Mouse (Mus musculus): ENCODE results near the gene Sorbs2.

Sorbs2 gene

GRCm38 (mm10) chr8:45621576-45622178 lies 114.1 kb downstream of the Sorbs2 start:
- DNase-seq (ENCODE audit: low spot score in 2 of 2) = no peak

GRCm38 (mm10) chr8:45626406-45626805 lies 118.8 kb downstream of the Sorbs2 start:
- no peak for DNase-seq (ENCODE audit: low spot score in 2 of 2)

DNA sequence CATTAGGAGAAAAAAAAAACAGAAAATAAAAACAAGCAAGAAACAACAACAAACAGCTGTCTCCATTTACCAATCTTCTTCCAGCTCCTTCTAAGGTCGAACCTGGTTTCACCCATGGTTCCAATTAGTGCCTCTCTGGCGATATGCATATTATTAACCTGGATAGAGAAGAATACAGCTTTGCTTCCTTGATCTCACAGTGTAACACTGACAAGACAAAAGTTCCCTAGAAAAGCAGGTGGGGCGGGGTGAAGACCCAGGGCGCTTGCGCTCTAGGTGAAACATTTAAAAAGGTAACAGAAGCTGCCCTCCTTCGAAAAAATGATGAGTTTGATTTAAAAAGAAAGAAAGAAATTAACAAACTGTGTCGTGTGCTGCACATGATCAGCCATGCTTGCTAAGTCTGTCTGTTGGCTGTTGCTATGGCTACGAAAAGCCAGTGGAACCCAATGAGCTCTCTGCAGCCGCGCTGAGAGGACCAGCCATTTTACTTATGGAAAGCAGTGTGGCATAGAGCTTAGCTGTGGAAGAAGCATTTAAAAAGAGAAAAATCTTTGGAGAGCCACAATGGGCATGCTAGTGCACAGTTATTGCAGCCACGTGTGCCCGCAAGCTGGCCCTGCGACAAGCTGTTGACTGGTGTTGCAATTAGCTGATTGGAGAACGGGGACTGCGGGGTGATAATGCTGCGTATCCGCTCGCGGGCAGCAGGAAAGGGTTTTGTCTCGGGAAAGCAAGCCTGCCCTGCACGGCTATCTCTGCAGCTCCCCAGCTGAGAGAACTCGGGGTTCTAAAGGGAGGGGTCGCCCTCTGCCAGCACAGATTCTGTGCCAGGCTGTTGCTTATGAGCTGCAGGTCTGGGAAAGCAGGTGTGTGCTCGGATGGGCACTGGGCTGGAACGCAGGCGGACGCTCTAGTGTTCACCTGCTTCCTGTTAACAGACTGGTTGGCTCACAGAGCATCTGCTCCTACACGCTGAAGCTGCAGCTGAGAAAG lies 120.0 kb downstream of the Sorbs2 start:
- peak; percentile 73 to 76 for DNase-seq (ENCODE audit: low spot score in 2 of 2)

DNA sequence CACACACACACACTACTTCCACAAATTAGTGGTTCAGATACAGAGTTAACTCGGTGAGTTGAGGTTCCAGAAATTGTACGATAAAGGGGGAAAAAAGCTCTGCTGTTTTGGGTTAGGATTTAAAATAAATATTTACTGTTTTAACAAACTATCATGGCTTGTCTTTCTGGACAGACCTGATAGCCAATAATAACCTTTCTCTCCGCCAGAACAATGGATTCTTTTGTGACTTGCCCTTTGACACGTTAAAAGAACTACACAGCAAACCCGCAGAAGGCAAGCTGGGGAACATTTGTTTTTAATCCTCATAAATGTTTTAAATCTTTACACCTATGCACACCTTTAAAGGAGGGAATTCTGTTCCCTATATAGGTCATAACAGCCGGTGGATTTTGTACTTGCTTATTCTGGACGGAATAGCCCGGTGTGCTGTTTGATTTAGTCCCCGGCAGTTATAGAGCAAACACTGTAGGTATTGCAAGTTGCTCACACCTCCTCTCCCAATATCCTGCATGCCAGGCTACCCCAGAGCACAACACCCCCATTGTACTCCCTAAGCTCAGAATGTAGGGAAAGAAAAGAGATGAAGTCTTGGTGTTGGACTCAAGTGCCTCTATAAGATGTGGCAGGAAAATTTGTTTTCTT lies 121.0 kb downstream of the Sorbs2 start:
- DNase-seq (ENCODE audit: low spot score in 2 of 2) = no peak

DNA sequence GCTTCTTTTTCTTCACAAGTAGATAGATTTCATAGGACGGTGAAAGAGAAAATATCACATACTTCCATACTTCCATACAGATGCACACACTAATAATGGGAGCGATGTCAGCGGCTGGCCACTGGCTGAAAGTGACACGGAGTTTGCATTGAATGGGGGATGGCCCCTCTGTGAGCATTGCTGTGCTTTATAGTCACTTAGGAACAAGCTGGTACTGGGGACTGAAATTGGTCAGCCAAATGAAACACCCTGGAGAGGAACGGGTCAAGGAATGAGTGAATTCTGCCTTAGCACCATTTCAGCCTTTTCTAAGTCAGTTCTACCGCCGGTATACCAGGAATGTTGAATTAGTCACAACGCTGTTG lies 121.5 kb downstream of the Sorbs2 start:
- no peak for DNase-seq (ENCODE audit: low spot score in 2 of 2)

- DNase-seq (ENCODE audit: low spot score in 2 of 2) = no peak
Measured at GRCm38 (mm10) chr8:45631023-45631422, 123.4 kb downstream of the Sorbs2 start.

DNA sequence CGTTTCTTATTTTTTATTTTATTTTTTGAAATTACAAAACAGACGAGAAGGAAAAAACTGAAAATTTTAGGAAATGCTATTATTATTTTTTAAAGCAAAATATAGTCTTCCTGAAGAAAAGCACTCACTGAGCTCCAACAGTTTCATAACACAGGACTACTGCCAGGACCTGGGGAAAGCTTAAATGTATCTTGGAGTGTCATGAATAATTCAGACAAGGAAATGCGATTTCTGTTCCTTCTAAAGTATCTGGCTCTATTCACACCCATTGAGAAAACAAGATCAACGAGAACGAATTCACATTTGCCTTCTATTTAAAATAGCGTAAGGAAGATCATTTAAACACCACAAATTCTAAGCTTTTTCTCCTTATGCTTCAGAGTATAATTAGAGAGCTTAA lies 127.6 kb downstream of the Sorbs2 start:
- no peak for DNase-seq (ENCODE audit: low spot score in 2 of 2)

DNA sequence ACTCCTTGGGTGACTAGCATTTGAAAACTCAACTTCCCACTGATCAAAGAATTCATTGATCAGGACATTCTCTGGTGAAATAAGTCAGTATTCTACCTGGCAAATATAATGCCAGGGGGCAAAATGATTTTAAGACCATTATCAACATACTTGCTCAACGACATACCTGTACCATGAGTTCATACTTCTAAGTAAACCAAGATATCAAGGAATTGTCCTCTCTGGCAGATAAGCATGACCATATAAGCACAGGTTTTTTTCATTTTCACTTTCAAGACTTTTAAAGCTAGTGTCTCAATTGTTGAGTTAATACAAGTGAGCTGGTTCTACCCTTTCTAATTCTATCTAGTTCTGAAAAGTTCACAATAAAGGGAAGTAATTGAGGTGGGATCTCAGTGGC lies 130.2 kb downstream of the Sorbs2 start:
- DNase-seq (ENCODE audit: low spot score in 2 of 2) = no peak

- DNase-seq (ENCODE audit: low spot score in 2 of 2) = no peak
Measured at GRCm38 (mm10) chr8:45639444-45639843, 131.9 kb downstream of the Sorbs2 start.

DNA sequence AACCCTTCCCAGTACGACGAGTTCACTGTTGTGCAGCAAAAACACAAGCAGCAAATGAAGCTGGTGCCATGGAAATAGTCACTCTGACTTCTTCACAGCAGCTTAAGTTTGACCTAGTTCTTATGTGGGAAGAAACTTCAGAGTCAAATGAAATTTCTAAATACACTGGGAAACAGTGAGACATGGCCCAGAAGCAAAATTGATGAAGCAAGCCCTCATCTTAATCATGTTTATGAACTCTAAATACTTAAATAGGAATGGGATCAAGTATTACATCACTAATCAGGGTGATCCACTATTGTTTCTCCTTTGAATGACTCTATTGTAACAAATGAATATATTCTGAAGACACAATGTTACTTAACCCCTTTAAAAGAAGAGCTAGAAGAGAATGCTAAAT lies 137.1 kb downstream of the Sorbs2 start:
- no peak for DNase-seq (ENCODE audit: low spot score in 2 of 2)

- no peak for DNase-seq (ENCODE audit: low spot score in 2 of 2)
Measured at GRCm38 (mm10) chr8:45649063-45649462, 141.5 kb downstream of the Sorbs2 start.

DNA sequence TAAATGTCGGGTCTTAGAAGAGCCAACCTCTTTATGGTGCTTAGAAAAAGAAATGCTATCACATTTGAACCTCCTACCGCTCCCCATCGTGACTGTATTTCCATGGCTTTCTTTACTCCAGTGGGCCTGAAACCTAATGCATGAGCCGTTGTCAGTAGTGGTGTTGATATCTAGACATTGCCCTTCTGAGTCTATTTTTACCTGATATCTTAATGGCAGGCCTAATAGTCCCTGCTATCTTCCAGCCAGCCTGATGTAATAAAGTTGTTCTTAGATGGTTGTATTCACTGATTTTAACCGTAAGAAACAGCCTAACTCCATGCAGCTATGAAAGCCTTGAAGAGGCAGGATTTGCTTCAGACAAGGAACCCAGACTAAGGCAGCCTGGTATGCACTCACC lies 142.4 kb downstream of the Sorbs2 start:
- DNase-seq (ENCODE audit: low spot score in 2 of 2) = no peak

DNA sequence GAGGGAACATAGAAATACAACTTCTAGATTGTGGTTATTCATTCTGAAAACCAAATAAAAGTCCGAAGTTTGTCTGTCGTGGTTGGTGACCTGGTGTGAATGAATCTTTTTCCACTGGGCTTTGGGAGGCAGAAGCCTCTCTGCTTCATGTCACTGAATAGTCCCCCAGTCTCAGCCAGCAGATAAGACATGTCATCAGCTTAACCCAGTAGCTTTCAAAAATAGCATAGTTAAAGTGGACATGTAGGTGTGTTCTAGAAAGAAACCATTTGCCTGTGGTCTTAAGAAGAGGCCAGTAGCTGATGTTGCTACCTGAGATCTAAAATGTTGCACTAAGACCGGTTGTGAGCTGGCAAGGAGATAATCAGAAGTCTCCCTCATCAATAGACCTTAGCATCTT lies 150.4 kb downstream of the Sorbs2 start:
- DNase-seq (ENCODE audit: low spot score in 2 of 2) = no peak

GRCm38 (mm10) chr8:45658458-45659325 lies 151.1 kb downstream of the Sorbs2 start:
- no peak for DNase-seq (ENCODE audit: low spot score in 2 of 2)

DNA sequence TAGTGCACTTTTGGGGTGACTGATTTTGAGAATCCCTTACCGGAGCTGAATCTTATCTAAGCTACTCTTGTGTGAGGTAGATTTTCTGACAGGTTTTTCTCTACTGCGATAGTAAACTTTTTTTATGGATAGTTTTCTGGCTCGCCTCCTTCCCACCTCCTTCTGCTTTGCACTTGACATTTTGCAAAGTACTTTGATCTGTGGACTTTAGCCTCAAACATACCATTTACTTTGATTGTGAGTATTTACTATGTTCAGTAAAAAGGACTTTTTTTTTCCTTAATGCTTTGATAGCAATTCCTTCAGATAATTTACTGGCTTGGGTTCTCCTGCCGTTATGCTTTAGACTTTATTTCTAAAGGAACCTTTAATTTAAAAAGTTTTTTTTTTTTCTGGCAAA lies 151.9 kb downstream of the Sorbs2 start:
- no peak for DNase-seq (ENCODE audit: low spot score in 2 of 2)

DNA sequence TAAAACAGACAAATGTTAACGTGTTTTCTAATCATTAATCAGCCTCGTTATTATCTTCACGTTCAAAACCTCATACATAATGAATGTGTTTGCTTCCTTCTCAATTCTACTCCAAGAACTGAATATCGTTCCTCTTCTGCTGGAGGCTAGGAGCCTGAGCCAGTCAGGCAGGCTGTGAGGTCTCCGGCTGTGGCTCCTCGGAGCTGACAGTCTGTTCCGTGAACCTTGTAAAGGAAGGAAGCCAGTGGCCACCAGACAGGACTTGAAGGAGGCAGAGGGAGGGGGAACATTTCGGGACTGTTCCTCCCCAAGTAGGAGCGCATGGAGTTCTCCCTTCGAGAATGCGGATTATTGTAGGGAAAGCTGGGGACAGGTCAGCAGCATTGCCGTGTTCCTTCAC lies 153.0 kb downstream of the Sorbs2 start:
- DNase-seq (ENCODE audit: low spot score in 2 of 2) = no peak

DNA sequence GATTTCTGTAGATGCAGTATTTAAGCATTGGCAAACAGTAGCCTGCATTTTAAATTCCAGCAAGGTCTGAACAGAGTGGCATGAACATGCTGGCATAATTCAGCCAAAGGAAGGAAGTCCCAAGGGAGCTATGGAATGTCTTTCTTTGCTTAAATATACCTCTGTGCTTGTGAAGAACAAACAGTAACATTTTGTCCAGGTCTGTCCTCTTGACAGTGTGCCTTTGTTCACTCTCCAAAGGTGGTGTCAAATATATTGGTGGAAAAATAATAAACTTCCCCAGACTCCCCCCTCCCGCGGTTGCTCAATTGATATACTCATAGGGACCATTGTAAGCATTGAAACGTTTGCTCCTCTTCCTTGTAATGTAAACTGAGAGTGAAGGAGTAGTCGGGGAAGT lies 154.0 kb downstream of the Sorbs2 start:
- no peak for DNase-seq (ENCODE audit: low spot score in 2 of 2)

GRCm38 (mm10) chr8:45666221-45666620 lies 158.6 kb downstream of the Sorbs2 start:
- DNase-seq (ENCODE audit: low spot score in 2 of 2) = no peak

DNA sequence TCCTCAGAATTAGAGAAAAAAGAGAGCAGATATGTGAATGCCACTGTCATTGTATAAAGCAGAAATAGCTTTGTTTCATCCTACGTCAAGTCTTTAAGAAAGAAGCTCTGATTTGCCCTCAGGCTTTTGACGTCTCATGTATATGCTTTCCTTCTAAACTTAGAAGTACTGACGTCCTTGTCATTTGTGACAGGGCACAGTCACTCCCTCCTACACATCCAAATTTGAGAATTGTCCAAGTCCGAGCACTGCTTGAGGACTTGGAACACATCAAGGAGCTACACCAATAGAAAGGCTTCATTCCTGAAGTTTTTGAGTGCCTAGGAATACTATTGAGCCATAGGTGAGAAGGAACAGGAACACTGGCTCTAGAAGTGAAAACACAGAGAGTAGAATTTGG lies 165.6 kb downstream of the Sorbs2 start:
- DNase-seq (ENCODE audit: low spot score in 2 of 2) = no peak

GRCm38 (mm10) chr8:45675821-45676279 lies 168.3 kb downstream of the Sorbs2 start:
- no peak for DNase-seq (ENCODE audit: low spot score in 2 of 2)

- DNase-seq (ENCODE audit: low spot score in 2 of 2) = no peak
Measured at GRCm38 (mm10) chr8:45677114-45677853, 169.7 kb downstream of the Sorbs2 start.
